Mouse (Mus musculus) kidney, postnatal 14 days (tissue): Measurements from ENCODE around the gene Cyp2d12.
"Not testable (repeated sequence)": the region's sequence is repeated elsewhere in the genome, so short reads cannot be mapped to it uniquely, and the experiment has no call there.

Source experiments
- DNase-seq: peaks from one replicate; pipeline ENCODE4 v3.0.0; 2022; ENCODE audit warnings: mixed read lengths

Cyp2d12 gene

DNA sequence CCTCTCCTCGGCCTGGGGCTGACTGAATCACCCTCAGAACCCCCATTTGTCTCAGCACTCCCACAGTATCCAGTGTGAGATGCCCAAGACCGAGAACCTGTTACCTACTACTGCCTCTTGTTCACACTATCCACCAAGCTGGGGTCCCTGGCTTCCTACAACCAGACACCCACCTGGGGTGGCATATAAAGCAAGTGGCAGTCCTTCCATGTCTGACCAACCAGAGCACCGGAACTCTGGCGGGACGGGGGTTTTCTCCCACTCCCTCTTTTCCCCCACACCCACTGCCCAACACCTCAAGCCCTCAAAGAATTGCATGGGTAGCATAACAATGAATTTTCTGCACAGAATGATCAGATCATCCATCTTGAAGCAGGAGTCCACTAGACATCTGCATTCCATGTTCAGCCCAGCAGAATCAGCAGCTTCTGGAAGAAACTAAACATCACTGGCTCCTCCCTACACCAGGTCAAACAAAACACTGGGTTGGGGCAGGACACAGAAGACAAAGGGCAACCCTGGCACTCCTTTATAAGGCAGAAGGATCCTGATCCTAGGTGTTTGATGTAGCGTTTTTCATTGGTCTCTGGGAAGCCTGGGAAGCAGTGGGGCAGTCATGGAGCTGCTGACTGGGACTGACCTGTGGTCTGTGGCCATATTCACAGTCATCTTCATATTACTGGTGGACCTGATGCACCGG, at the start of gene Cyp2d12:
Gene Cyp2d12, plus strand, starts transcription at position 542 of the 700 bp plus-strand sequence.
- DNase-seq = peak; percentile 27

DNA sequence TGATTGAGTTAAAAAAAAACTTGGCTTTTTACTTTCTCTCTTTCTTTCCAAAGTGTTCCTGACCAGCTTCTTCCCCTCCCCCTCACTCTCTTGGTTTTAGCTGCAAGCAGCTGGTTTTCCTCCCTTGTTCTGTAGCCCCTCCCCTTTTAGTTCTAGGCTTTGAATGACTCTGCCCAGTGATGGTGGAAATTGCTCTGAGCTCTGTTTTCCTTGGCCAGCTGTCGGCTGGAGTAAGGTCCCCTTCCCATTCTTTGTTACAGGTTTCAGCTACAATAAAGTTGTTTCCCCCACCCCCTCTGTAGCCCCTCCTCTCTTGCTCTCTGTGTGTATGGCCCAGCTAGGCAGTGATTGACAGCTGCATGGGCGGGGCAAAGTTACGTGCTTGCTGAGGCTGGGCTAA, 47.9 kb upstream of the Cyp2d12 start:
- DNase-seq = no peak

- not testable (repeated sequence) for DNase-seq
Observed at GRCm38 (mm10) chr15:82507740-82508139, 47.1 kb upstream of the Cyp2d12 start.

DNA sequence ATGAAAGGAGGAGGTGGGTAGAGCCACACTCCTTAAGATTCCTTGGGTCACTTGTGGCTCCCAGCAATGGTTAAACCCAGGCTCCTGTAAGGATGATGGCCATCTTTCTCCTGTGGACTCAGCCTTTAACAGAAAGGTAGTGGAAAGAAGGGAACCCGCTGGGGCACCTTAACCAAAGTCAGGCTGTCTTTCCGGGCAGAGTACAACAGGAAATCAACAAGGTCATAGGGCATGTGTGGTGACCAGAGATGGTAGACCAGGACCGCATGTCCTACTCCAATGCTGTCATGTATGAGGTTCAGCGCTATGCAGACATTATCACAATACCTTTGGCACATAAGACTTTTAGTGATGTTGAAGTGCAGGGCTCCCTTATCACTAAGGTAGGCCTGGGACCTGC, 45.4 kb upstream of the Cyp2d12 start:
- not testable (repeated sequence) for DNase-seq

DNA sequence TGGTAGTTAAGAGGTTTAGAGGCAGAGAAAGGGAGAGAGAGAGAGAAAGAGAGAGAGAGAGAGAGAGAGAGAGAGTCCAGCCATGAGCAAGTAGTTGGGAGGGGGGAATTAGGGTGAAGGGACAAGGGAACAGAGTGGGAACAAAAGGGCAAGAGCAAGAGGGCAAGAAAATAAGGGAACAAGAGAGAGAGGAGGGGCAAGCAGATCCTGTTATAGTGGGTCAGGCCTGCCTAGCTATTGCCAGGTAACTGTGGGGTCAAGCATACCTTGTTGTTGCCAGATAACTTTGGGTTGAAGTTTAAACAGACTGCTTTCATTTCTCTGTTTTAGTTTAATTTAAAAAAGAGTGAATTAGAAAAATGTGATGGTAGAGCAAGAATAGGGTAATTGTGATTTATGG, 44.4 kb upstream of the Cyp2d12 start:
- not testable (repeated sequence) for DNase-seq

GRCm38 (mm10) chr15:82512111-82512510, 42.8 kb upstream of the Cyp2d12 start:
- DNase-seq = not testable (repeated sequence)

DNA sequence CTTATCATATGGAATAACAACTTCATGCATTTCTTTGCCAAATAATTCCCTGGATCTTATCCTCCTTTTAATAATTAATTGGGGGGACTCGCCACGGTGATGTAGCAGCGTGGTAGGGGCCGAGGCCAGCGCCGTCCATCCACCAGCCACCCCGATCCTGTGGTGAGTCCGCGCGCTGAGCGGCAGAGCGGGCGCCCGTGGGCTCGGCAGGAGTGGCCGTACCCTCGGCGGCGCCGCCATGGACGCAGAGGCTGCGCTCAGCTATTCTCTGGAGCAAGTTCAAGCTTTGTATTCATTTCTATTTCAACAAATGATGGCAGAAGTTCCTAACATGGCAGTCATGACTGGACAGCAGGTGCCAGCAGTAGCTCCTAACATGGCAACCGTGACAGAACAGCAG, 38.7 kb upstream of the Cyp2d12 start:
- not testable (repeated sequence) for DNase-seq

GRCm38 (mm10) chr15:82527371-82527770, 27.5 kb upstream of the Cyp2d12 start:
- DNase-seq = not testable (repeated sequence)

DNA sequence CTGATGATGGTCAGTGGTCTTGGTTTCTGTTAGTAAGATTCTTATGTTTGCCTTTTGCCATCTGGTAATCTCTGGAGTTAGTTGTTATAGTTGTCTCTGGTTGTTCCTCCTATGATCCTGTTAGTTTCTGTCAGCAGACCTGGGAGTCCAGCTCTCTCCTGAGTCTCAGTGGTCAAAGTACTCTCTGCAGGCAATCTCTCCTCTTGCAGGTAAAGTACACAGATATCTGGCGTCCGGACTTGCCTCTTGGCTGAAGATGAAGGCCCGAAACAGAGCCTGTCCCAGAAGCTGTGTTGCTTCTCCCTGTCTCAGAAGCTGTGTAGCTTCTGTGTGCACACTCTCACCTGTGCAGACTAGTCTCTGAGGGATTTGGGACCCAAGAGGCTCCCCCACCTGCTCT, 22.2 kb upstream of the Cyp2d12 start:
- not testable (repeated sequence) for DNase-seq

- peak; percentile 54 for DNase-seq
Observed at GRCm38 (mm10) chr15:82542976-82543375, 11.9 kb upstream of the Cyp2d12 start.

DNA sequence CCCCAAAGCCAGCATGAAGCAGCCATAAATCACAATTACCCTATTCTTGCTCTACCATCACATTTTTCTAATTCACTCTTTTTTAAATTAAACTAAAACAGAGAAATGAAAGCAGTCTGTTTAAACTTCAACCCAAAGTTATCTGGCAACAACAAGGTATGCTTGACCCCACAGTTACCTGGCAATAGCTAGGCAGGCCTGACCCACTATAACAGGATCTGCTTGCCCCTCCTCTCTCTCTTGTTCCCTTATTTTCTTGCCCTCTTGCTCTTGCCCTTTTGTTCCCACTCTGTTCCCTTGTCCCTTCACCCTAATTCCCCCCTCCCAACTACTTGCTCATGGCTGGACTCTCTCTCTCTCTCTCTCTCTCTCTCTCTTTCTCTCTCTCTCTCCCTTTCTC, 10.3 kb upstream of the Cyp2d12 start:
- not testable (repeated sequence) for DNase-seq

- not testable (repeated sequence) for DNase-seq
Observed at GRCm38 (mm10) chr15:82547753-82548152, 7.1 kb upstream of the Cyp2d12 start.

- DNase-seq = peak; percentile 31
Observed at GRCm38 (mm10) chr15:82553211-82553610, 1.7 kb upstream of the Cyp2d12 start.

DNA sequence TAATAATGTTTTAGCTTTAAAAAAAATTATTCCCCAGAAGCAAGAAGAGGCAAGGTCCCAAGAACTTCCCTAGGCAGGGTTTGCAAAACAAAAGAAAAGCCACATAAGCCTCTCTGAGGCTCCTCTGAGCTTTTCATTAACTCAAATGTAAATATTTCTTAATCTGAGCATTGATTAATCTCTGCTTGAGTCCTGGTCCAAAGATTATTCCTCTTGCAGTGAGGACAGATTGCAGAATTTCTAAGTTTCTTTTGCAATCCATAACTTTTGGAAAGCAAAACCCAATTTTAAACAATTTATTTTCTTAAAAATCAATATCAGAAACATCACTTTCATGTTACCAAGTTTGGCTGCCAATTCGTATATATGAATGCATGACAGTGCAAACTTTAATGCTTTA, 18.0 kb downstream of the Cyp2d12 start:
- no peak for DNase-seq

DNA sequence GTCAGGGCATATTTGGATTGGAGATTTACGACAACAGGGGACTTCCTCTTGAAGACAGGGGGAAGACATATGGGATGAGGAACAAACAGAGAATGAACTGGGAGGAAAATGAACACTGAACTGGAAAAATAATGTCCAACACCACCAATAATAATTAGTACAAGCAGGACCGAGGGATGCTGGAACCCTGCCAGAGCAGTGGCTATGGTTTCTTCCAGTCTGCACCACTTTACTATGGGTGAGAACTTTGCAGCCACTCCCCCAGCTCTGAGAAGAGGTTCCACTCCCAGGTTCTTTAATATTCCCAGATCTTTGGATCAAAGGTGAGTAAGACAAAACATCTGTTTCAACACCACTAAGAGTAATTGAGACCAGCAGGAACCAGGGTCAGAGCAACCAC, 24.2 kb downstream of the Cyp2d12 start:
- DNase-seq = peak; percentile 36

DNA sequence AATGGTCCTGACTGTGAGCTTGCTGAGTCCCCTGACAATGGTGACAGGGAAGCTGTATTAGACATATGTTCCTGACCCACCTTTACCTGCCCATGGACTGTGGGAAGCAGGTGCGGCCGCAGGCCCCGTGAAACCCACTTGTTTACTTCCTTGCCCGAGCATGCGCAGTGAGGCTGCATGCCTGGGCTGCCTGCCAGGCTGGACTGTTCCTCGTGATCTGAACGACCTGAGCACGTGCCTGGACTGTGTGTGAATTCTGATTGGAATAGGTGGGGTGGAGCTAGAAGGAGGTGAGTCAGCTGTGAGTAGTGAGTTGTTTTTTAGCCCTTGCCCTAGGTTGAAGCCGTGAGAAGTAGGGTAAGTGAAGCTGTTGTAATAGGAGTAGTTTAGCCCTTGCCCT, 27.7 kb downstream of the Cyp2d12 start:
- DNase-seq = peak; percentile 59
